Mouse (Mus musculus) telencephalon, adult 2 months (tissue): Measurements from ENCODE around the gene Gps2.
A peak's percentile ranks its signal among the peaks of the same experiment; 100 is the strongest.

ENCODE experiments used
- DNase-seq: peaks from one replicate; pipeline ENCODE4 v3.0.0-alpha.2; 2011; ENCODE audit warnings: low read depth, low spot score

Gps2 gene

DNA sequence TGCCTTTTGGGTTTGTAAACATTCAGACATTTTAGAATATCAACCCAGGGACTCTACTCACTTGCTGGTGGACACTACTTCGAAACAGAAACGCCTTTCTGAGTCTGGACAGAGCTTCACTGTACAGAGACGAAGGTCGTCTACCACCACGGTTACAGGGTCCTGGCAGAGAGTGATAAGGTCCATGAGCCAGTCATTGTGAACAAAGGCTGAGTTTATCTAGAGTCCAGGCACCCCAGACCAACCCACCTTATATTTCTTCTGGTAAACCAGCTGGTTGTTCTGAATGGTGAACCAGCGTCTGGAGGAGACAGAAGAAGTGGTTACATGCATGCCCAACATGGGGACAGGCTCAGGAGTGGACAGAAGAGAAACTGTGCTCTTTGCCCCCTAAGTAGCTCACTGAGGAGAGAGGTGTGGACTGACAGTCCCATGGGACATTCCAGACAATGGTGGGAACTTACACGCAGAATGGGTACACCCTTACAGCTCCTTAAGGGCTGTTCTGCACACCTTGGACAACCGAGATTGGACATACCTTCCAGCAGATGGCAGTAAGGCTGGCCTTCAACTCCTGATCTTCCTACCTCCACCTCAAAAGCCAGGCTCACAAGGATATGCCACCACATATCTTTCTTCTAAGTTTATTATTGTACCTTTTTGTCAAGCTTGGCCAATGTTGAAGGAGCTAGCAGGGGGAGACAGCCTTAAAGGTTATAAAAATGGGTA lies 26.6 kb upstream of the Gps2 start:
- DNase-seq, result no peak

DNA sequence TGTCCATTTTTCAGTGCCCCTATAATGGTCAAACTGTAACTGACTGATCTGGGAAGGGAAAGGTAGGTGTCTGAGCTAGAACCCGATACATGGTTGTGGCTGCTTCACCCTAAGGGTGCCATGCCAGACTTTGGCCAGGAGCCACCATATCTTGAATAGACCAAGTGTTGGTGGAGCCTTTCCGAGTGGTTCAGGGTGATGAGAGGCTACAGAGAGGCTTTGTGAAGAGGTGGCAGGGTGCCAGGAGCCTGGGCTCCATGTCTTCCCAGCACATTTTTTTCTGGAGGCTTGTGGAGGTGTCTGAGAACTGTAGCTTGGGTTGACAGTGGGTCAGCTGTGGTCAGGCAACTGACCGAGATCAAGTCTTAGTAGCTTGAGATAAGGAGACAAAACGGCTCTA lies 22.2 kb upstream of the Gps2 start:
- DNase-seq, result no peak

DNA sequence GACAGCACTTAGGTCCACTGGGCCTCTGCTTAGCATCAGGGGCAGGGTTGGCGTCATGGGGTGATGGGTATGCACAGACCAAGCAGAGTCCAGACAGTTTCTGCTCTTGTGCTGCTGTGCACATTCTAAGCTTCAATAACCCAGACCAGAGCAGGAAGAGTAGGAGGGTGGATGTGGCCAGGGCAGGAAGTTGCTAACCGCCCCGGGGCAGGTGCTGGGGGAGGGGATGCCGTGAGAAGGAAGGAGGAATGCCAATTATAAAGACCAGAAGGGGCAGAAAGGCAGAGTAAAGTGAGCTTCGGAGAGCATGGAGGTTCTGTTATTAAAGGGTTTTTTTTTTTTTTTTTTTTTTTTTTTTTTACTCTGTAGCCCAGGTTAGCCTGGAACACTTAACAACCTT lies 19.0 kb upstream of the Gps2 start:
- DNase-seq, result no peak

DNA sequence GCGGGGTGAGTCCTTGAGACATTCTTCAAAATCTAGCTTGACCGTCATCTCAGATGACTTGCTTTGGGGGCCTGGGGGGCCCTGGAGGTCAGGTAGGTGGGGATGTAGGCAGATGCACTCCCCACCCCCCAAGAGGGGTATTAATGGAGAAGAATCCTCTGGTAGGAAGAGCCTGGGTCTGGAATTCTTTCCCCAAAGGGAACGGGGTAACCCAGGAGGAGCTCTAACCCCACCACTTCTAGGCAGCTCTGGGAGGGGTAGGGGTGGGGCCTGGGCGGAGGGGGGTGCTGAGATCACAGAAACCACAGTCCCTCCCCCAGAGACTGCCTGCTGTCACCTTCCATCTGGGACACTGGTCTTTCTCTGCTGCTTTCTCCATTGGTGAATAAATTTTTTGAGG lies 18.4 kb upstream of the Gps2 start, which contains the start of gene Acap1:
Gene Acap1 (minus strand): TSS at position 249 of the 400 bp plus-strand sequence.
- DNase-seq, result no peak

DNA sequence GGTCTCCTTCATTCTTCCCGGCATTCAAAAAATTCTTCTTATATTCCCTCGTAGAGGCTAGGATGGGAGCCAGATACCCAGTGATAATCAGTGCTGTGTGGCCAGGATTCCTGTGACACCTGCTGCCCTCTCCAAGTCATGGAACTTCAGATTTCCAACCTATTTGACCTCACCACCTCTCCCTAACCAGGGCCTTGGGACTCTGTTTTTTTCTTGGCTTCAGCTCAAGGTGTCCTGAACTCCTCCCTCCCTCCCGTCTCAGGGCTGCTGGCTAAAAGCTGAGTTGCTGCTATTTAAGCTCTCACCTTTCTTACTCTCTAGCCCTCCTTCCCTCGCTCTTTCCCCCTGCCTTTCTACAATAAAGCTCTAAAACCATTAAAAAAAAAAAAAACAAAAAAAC lies 13.8 kb upstream of the Gps2 start:
- DNase-seq, result no peak

DNA sequence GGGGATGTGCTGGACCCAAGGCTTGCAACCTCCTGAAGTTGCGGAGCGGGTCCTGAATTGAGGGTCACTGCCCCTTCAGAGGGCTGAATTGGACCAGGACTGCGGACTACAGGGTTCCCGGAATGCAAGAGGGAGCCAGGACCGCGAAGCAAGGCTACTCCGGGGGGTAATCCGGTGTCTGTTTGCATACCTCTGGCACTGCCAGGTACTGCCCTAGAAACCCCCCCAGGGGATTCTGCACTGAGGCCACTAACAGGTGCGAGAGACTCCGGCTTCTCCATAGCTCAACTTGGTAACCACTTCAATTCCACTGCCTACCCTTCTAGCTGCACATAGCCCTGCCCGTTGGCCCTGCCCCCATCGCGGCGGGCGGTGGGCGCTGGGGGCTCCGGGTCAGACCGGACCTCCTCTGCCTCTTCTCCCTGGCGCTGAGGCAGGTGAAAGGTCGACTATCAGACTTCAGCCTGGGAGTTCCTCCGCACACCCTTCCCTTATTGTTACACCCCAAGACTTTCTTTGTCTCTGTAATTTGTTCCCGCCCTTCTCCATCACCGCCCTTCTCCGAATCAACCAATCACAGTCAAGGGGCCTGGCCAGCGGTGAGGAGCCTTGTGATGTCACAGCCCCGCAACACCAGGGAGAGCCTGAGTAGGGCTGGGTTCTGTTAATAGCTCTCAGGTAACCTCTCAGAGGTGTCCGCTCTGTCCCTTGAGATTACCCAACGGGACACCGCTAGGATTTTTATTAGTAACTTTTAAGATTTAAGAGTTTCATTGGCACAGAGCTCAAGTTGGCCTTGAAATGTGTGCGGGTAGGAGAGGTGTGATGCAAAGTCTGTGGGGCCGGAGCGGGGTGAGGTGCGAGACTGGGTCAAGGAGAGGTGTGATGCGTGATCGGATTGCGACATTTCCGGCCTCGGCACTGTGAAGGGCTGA lies 12.9 kb upstream of the Gps2 start, which contains the start of the genes 2810408A11Rik and Neurl4:
Gene 2810408A11Rik (minus strand): TSS at position 517 of the 935 bp plus-strand sequence.
Gene Neurl4 (plus strand): TSS at position 602 of the 935 bp plus-strand sequence.
- DNase-seq, result peak; percentile 90

DNA sequence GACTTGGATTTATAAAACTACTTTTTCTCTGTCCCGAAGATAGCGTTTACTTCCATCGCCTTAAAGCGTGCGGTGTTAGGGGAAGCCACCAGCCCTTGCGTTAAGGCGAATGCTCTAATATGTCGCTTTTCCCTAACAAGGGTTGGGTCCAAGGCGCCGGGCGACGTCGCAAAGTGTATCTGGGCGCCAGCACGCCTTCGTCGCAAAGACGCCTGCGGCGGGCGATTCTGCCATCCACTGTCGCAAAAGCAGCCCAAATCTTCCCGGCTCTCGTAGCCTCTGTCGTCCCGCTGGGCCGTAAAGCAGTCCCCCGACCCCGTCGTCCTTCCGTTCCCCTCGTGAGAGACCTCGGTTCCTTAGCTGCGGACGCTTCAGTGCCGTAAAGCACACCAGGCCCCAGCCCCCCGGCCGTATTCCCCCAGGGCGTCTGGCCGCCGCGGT lies 12.3 kb upstream of the Gps2 start:
- peak; percentile 99 for DNase-seq

DNA sequence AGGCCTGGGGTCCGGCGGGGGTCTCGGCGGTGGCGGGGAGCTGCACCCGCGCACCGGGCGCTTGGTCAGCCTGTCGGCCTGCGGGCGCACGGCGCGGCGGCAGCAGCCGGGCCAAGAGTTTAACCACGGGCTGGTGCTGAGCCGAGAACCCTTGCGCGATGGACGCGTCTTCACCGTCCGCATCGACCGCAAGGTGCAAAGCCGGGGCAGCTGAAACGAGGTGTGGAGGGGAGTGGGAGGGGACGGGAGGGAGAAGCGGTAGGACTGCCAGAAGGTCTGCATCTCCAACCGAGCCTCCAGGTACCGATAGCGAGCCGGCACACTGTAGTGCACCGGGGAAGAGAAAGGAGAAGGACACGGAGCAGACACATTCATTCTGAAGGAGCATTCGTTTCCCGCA lies 11.7 kb upstream of the Gps2 start:
- no peak for DNase-seq

DNA sequence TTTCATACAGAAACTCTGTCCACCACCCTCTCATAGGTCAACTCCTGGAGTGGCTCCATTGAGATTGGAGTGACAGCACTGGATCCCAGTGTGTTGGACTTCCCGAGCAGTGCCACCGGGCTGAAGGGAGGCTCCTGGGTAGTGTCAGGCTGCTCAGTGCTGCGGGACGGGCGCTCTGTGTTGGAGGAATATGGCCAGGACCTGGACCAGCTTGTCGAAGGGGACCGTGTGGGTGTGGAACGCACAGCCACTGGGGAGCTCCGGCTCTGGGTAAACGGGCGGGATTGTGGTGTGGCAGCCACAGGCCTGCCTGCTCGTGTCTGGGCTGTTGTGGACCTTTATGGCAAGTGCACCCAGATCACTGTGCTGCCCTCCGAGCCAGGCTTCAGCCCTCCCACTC lies 10.7 kb upstream of the Gps2 start:
- no peak for DNase-seq

DNA sequence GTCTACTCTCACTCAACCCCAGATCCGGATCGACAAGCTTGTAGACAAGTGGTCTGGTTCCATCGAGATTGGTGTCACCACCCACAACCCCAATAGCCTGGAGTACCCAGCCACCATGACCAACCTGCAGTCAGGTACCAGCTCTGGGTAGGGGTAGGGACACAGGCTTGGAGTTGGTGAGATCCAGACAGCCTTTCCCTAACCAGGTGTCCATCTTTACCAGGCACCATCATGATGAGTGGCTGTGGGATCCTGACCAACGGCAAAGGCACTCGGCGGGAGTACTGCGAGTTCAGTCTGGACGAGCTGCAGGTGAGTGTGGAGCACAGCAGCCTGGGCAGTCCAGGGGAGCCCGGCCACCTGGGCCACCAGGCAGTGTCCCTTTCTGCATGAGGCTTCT lies 9.4 kb upstream of the Gps2 start:
- no peak for DNase-seq

DNA sequence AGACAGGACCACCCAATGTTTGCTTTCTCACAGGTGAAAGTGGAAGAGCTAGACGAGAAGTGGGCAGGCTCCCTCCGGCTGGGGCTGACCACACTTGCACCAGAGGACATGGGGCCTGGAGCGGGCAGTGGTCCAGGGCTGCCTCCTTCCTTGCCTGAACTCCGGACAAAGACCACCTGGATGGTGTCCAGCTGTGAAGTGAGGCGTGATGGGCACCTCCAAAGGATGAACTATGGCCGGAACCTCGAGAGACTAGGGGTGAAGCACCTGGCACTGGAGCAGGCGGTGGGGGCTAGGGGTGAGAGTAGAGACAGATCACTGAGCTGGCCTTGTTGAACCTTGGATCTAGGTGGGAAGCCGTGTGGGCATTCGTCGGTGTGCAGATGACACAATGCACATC lies 5.0 kb upstream of the Gps2 start:
- DNase-seq, result no peak

DNA sequence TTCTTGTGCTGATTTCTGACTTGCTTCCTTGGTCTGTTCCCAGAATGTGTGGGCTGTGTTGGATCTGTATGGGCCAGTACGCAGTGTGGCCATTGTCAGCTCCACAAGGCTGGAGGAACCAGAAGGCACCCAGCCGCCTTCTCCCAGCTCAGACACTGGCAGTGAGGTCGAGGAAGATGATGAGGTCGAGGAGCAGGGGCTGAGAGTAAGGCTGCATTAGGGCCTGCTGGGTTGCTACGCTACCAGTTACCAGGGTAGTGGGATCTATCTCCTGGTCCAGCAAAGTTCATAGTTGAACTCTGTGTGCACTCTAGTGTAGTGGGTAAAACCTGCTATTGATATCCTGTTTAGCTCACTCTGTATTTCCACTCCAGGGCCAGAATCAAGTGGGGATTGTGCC lies 4.5 kb upstream of the Gps2 start:
- no peak for DNase-seq

DNA sequence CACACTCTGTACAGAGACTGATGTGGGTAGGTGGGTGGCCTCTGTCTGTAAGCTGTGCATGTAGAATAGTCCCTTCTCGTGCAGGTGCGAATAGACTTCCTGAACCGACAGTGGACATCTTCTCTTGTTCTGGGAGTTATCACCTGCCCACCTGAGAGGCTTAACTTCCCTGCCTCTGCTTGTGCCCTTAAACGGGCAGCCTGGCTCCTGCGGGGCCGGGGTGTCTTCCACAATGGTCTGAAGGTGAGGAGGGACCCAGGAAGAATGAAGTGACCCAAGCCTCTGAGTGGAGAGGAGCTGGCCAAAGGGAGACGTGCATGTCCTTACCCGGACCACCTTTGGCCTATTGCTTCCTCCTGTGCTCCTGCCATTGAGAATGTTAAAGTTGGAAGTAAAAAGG lies 3.5 kb upstream of the Gps2 start:
- DNase-seq, result no peak

DNA sequence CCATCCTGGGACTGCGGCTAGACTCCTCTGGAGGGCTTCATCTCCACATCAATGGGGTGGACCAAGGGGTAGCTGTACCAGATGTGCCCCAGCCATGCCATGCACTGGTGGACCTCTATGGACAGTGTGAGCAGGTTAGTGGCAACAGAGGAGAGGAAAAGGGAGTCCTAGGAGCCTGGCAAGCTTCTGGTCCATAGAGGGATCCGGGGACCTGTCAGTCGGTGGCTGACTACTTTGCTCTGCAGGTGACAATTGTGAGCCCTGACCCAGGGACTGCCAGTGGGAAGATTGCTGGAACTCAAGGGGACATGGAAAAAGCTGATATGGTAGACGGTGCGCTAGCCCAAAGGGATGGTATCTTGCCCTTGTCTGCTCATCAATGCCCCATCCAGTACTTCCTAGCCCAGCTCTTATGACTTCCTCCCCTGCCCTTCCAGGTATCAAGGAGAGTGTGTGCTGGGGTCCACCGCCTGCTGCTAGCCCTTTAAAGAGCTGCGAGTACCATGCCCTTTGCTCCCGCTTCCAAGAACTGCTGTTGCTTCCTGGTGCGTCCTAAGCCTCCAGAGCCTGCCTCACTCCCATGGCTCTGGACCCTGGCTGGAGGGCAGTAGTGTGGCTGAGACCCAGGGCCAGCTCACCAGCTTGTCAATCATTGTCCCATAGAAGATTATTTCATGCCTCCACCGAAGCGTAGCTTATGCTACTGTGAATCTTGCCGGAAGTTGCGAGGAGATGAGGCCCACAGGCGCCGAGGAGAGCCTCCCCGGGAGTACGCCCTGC lies 2.7 kb upstream of the Gps2 start:
- no peak for DNase-seq

DNA sequence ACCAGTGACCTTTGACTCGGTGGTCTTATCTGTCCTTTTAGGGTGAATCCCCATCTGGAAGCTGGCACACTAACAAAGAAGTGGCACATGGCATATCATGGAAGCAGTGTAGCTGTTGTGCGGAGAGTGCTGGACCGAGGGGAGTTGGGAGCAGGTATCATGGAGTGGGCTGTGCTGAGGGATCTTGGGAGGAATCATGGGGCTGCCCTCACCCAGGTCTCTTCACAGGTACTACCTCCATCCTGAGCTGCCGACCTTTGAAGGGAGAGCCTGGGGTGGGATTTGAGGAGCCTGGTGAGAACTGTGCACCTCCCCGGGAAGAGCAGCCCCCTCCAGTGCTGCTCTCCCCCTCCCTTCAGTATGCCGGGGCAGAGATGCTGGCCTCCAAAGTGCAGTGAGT lies 2.0 kb upstream of the Gps2 start:
- DNase-seq, result no peak

DNA sequence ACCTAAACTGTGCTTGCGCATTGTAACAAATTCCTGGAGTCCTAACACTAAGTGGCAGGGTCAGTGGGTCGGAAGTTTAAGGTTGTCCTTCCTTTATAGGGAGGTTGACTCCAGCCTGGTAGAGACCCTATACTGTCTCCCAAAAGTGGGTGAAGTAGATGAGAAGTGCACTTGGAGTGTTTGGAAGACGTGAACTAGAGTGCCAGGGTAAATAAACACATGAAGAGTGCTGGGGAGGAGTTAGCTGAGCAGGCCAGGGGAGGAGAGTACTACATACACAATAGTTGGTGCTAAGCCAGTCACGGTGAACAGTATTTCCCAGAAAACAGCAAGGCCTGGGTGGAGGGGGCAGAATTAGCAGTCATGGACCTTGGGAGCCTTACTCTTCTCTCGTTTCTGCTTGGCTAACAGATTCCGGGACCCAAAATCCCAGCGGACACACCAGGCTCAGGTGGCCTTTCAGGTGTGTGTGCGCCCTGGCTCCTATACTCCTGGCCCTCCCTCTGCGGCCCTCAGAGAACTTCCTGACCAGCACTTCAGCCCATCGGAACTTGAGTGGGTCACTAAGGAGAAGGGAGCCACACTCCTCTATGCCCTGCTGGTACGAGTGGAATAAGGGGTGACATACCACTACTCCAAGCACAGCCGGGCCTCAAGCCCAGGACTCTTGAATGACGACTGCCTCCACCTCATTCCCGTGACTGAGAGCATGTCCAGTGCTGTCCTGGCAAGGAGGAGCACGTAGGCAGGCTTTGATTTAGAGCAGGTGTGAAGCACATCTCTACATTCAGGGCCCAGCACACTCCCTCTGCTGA lies 765 bp upstream of the Gps2 start:
- DNase-seq, result no peak

DNA sequence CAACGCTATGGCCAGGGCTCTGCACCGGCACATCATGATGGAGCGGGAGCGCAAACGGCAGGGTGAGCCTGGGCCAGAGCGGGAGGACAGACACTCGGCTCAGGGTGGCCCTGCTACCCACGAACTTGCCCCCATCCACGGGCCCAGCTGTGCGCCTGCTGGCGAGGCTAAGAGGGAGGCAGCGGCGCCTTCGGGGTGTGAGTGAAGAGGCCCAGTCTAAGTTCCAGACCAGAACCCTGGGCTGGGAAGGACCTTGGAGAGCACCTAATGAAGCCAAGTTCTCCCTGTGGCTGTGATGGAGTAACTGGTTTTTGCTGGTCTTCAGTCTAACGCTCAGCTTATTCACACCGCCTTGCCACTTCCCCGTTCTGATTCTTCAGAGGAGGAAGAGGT lies 680 bp downstream of the Gps2 start:
- no peak for DNase-seq

DNA sequence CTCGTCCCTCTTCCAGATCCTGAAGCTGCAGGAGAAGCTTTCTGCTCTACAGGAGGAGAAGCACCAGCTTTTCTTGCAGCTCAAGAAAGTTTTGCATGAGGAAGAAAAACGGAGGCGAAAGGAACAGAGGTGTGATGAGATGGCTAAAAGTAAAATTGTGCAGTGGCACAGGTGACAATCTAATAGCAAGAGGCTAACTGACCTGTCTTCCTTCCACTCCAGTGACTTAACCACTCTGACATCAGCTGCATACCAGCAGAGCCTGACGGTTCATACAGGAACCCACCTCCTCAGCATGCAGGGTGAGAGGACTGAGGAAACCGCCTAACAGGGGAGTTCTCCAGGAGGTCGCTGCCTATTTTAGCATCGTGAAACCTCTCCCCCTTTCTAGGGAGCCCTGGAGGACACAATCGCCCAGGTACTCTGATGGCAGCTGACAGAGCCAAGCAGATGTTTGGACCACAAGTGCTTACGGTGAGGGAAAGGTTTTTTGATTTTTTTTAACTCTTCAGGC lies 1.3 kb downstream of the Gps2 start:
- DNase-seq, result no peak

DNA sequence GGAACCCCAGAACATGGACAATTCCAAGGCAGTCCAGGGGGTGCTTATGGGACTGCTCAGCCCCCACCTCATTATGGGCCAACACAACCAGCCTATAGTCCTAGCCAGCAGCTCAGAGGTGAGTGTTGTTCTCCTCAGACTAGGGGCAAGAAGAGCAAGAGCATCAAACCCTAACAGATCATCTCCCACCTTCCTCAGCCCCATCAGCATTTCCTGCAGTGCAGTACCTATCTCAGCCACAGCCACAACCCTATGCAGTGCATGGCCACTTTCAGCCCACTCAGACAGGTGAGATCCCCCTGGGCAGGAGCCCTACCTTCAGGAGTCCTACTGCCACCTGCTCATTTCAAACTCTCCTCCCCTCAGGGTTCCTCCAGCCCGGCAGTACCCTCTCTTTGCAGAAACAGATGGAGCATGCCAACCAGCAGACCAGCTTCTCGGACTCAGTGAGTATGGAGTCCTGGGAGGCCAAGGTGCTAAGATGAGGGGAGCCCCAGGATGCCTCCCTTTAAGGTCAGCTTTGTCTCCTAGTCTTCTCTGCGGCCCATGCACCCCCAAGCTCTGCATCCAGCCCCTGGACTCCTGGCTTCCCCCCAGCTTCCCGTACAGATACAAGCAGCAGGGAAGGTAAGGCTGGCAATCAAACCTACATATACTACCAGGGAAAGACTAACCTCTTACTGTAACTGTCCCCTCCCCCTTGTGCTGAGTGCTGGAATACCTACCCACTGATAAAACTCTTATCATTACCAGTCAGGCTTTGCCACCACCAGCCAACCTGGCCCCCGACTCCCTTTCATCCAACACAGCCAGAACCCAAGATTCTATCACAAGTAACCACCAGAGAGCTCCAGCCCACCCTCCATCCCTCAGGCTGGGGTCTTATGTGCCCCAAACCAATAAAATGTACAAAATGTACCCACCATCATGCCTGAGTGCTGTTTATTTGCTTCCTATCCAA lies 2.3 kb downstream of the Gps2 start:
- DNase-seq, result no peak
